Mouse (Mus musculus) CD4-positive helper T cell, adult 2 months (primary cell): ENCODE measurements around the gene Mcee.

Source experiments
- DNase-seq: peaks from one replicate; pipeline ENCODE4 v3.0.0-alpha.2; 2012; ENCODE audit warnings: low read depth, missing footprints, low spot score

Gene Mcee

DNA sequence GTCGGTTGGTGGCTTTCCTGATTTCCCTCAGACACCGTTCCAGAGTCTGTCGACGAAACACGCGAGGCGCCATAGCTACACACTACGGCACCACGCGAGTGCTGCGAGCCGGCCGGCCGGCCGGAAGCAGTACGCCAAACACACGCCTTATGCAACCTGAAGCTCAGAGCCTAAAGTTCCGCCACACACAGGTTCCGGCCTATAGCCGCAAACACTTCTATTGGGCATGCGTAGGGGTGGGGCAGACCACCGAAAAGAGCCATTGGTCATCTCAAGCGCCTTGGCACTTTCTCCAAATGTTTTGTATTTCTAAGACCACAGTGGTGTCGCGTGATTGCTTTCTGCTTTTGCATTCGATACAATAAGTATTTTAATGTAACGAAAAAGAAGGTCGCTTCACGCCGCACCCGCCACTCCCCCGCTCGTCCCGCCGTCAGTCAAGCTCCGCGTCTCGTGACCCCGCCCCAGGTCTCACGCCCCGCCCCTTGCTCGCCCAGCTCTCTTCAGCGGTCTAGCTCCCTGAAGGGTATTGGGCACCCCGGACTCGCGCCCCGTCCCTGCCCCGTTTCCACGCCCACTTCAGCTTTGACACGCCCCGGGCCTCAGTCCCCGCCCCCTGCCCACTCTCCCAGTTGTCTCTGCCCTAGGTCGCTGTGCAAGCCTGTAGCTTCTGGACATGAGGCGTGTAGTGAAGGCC lies at the start of gene Mcee, which contains the start of gene Mphosph10:
TSS of gene Mcee (plus strand) at position 486 of the 697 bp plus-strand sequence.
TSS of gene Mphosph10 (minus strand) at position 147 of the 697 bp plus-strand sequence.
- peak; percentile 97 for DNase-seq

DNA sequence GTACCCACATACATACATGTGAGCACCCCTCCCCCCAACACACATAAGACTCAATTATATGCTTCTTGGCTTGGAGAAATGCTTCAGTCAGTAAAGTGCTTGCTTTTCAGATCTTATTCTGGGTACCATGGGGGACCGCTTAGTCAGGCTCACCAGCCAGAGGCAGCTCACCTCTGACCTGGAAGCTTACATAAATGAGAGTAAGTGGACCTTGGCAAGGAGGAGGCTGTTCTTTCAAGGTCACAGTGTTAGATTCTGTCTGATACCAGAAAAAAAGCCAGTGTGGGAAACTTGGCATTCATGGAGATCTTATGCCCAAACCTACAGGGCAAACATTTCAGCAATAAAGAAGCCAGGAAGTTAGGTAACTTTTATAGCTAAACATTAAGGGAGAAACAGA lies 44.6 kb upstream of the Mcee start:
- no peak for DNase-seq

DNA sequence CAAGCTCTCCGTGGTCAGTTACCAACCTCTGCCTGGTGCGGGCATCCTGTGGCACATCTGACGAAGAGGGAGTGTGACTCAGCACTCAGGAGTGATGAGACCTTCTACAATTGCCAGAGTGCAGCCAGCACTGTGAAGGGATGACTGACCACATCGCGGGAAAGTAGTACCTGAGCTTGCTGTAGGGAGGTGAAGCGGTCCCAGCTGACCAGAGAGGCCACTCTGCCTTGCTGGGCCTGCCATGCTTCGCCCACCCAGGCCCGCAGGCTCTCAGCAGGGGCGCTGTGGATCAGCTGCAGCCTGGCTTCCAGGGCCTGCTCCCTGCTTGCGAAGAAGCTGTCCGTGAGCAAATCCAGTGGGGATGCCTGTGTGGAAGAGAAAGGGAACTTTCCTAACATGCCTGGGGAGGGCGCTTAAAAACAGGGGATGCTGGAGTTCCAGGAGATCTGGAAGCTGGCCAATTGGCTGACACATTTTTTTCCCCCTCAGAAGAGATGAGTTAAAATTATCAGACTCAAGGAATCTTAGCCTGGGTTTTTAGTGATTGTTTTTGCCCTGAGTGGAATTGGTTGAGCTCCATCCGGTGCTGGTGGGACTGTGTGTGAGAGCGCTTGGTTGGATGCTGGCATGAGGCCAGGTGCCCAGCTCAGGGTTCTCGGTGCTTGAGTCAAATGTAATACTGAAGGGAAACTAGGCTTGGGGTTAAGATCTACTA lies 43.1 kb upstream of the Mcee start:
- DNase-seq, result no peak

DNA sequence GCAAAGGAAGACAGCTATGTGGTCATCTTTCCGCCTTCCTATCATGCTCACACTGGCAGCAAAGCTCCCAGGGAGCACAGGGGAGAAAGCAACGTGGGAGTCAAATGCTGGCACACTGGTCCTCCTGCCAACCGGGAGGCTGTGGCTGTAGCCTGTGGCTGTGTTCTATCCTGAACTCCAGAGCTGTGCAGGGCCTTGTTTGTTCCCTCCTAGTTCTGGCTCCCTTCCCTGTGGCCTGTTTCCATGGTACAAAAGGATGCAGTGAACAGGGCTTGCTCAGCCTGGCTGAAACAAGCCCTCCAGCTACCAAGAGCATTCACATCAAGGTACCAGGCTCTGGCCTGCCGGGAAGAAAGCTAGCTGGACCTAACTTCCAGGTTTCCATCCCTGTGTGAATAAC lies 41.3 kb upstream of the Mcee start:
- no peak for DNase-seq

DNA sequence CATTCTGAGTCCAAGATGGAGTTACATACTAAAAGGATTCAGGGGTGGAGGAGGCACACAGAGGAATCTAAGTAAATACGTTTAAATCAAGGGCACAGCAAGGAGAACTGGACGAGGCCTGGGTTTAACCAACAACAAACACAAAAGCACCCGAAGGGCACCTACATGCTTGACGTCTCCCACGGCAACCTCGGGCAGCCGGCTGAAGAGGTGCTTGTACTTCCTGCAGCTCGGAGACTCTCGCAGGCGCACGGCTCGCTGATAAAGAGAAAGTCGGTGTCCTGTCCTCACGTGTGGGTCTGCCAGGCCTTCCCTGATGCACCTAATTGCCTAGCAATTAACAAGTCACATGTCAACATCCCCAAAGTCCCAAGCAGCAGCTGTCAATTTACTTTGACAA lies 38.2 kb upstream of the Mcee start:
- DNase-seq, result no peak

DNA sequence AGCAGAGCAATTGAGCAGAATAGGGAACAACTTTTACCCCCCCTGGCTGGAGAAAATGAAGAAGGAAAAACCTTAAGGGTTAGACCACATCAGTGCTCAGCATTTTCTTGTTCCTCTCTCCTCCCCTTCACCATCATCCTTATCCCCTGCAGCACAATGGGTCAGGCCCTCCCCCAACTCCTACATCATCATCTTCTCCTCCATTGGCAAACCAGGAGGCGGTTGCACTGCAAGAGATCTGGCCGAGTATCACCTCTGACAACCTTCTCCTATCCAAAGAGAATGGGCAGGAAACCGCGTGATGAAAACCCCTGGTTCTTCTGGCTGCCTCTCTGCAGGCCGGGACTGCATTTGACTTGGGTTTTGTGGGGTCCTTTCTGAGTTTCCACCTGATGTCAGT lies 35.7 kb upstream of the Mcee start:
- DNase-seq, result no peak

DNA sequence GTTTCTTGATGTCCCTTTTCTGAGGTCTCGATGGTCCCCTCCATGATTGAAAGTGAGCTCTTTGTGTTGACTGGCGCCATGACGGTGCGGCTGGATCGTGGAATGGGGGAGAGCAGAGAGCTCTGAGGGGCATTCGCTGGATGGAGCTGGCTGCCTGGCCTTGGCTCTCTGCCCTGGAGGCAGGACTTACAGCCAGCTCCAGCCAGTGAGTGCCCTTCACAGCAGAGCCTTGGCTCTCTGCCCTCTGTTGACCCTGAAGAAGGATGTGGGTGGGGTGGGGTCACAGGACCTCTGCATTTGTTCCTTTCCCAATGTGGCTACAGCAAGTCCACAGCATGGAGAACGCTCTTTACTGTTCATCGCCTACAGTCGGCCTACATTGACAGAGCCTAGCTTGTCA lies 35.0 kb upstream of the Mcee start:
- no peak for DNase-seq

DNA sequence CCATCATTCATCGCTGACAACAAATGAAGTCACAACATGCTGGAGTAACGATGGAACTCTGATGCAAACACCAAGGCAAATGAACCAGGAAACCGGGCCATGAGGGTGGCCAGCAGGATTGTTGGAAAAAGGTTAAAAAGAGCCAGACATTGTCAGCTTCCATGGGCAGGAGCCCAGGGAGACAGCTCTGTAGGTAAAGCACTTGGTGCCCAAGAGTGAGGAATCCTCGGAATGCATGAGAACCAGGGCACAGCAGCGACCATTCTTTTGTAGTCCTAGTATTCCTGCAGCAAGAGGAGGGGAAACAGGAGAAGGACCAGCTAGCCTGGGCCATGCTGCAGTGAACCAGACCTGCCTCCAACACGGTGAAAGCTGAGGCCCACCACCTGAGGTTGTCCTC lies 33.7 kb upstream of the Mcee start:
- DNase-seq, result no peak

DNA sequence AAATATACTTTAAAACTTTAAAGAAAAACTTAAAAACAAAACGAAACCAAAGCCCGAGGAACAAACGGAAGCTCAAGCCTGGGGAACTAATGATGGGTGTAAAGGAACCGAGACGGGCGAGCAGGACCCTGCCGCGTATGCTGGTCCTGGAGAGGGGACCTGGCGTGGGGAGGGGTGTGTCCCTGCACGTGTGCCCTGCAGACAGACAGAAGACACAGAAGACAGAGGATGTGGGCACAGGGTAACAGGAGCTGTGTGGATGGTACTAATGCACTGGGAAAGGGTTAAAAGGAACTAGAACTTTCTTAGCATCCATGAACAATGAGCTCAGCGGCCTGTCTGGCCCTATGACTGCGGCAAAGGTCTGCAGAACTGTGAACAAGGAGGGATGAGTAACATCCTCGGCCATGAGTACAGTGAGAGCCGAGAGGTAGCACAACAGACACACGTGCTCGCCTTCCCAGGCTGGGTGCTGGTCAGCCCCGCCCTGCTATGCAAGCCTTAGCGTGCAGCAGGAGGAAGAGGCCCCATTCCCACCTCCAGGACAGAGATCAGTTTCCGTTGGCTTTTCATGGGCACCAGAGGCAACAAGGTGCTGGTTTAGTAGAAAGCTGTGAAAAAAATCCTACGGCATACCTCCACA lies 32.3 kb upstream of the Mcee start:
- no peak for DNase-seq

DNA sequence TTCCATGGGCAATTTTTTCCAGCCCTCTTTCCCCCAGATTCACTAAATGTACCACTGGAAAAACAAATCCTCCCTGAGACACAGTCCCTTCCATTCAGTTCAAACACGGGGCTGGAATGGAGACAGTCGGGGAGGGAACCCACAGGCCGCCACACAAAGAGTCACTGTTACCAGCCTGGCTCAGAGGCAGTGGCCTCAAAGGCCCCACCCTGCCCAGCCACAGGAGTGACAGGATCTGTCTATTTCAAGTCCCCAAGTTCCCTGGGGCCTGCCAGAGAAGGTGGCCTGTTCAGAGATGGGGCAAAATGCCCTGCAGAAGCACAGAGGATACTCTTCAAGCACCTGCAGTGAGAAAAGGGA lies 31.8 kb upstream of the Mcee start:
- no peak for DNase-seq

DNA sequence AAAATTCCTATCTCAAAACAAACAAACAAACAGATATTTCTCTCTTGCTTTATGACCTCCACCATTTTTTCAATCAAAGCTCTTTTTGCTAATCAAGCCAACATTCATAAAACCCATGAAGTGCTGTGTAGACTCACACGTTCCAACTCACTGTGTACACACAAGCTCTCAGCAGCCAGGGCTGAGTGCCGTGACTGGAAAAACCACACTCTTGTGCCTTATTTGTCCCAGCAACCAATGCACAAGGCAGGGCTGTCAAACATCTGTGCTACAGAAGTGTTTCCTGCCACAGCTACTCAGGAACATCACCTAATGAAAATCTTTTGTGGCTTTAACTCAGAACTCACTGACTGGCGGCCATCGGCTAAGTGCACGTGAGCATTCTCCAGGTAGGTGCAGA lies 26.5 kb upstream of the Mcee start:
- DNase-seq, result no peak

DNA sequence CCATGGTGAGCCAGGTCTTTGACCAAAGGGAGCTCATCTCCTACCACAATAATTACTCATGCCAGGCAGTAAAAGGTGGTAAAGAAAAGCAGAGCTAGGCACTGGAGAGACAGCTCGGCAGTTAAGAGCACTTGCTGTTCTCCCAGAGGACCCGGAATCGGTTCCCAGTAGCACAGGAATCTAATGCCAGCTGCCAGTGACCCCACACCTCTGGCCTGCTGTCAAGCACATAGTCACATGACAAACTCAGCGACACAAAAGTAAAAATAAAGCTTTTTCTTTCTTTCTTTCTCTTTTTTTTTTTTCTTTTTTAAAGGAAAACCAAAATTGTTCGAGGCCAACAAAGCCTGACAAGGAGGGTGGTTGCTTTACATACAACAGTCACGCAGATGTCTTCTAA lies 22.6 kb upstream of the Mcee start:
- DNase-seq, result no peak

DNA sequence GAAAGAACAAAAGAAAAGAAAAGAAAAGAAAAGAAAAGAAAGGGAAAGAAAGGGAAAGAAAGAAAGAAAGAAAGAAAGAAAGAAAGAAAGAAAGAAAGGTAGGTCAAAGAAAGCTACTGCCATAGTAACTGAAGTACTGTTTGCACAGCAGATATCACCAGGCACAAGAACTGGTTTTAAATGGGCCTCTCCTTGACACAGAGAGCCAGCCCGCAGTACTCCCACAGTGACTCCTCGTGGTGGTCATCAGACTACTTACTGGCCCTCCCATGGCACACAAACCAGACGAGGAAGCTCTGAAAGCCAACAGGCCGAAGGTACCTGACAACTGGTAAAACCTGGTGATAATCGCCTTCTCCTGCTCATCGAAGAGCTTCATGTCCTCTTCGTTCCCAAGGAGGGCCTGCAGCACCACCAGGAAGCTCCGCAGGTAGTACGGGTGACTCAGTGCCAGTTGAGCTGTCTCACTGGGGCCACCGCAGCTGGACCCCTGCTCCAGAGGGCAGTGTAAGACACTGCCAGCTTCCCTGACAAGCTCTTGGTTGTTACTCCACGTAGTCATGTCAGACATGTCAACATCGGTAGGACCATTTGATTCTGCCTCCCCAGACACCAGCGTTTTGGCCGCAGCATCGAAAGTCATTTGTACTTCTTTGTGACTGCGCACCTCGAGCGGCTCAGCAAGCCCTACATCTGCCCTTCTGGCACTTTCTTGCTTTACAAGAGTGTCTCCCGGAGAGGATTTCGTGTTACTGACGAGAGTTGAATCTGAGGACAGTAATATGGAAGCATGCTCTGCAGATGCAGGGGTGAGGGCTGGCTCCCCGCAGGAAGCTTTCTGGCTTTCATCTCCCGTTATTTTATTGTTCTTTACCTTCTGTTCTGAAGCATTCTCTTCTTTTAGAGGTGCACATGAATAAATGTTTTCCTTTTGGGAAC lies 20.2 kb upstream of the Mcee start:
- DNase-seq, result no peak

DNA sequence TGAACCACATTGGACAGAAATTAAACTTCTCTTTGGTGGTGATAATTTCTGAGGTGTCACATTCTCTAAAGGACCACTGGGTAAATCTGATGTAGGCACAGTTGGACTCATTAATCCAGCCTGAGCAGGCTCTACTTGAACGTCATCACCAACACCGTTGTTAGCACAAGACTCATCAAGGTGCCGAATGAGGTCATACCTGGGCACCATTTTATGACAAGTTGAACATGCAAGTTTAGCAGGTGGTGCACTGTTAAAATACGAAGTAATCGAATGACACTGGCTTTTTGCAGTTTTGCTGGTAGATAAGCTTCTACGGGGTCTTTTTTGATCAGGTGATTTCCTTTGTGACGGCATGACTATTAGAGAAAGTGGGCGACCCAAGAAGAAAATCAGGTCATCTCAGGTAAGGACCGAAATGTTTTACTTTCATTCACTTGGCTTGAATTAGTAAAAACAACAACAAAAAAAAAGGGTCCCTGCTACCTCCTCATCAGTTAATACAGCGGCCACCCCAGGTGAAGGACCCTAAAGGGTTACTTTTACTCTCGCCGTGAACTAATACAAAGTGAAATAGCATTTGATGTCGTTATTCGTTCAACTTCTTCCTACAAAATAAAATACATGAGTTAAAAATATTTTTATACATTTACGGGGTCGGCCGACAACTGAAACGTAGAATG lies 19.1 kb upstream of the Mcee start:
- peak; percentile 54 for DNase-seq

DNA sequence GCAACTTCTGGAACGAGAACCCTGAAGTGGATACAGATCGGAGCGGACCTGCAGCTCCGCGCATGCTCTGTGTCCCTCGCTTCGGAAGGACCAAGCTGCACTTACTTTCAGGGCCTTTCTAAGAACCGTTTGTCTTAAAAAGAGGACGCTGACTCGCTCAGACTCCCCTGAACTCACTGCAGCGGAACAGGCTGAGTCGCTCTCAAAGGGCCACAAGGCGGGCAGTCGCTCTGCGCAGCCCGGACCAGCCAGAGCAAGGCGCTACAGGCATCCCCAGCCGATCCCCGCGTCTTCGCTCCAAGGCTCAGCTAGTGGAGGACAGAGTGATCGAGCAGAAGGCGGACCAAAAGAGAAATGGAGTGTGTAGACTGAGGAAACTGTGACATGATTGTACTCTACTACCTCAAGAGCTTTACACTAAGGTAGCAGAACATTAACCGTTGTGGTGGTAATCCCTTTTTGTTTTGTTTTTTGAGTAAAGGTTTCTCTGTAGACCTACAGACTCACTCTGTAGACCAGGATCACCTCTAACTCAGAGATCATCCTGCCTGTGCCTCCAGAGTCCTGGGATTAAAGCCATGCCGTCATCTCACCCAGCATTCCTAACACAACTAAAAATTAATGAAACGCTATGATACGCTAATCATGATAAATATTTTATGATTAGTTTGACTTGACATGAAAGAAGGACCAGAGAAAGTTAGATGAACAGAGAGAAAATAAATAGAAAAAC lies 18.4 kb upstream of the Mcee start, which contains the start of gene Fan1:
TSS of gene Fan1 (minus strand) at position 266 of the 733 bp plus-strand sequence.
- peak; percentile 89 for DNase-seq

DNA sequence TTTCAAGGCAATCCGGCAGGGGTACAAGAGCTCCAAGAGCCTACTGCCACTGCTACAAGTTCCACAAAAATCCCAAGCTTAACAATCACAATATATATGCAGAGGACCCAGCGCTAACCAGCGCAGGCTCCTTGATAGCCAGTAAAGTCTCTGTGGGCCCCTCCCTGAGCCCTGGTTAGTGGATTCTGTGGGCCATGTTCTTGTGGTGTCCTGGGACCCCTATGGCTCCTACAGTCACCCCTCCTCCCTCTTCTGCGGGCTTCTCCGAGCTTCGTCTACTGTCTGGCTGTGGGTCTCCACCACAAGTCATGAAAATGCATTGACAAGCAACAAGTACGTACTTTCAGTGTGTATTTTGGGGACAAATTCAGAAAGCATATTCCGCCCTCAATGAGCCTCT lies 928 bp upstream of the Mcee start:
- no peak for DNase-seq

DNA sequence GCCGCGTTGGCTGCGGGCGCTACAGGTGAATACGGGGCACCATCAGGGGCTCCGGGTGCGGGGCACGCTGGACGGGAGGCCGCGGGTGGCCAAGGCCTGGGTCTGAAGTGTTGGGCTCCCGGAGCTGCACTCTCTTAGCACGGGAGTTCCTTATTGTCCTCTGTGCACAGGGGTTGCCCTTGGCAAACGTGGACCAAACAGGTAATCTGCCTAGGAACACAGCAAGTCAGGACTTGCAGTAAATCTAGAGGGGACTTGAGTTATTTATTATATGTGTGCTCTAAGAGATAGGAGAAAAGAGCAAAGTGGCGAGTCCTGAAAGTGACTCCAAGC lies 378 bp downstream of the Mcee start:
- DNase-seq, result no peak

DNA sequence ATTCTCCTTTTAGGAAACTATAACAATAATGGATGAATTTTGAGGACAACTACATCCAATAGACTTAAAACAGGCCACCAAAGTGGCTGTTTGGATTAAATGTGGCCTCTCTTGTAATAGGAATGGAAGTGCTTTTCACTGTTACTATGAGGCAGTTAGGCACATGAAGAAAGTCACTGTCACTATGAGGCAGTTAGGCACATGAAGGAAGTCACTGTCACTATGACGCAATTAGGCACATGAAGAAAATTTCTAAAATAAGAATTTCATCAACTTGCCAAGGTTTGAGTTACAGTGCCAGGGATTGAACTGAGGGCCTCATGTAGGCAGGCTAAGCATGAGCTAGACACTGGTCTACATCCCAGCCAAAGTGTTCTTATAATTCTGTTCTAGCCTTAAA lies 8.3 kb downstream of the Mcee start:
- no peak for DNase-seq

DNA sequence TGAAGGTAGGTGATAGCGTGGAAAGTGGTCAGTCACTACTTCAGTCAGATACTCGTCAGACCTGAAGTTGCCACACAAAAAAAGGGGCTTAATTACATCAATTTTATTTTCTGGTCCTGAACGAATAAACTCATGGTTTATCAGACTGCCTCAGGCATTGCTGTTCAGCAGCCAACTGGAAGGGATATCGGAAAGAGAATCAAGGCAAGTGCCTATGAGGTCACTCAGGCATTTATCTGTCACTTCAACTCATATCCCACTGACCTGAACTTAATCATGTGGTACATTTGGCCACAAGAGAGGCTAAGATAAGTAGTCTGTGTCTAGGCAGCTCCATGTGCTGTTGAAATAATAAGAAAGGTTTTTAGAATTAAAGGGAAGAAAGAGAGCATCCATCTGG lies 10.0 kb downstream of the Mcee start:
- DNase-seq, result no peak

DNA sequence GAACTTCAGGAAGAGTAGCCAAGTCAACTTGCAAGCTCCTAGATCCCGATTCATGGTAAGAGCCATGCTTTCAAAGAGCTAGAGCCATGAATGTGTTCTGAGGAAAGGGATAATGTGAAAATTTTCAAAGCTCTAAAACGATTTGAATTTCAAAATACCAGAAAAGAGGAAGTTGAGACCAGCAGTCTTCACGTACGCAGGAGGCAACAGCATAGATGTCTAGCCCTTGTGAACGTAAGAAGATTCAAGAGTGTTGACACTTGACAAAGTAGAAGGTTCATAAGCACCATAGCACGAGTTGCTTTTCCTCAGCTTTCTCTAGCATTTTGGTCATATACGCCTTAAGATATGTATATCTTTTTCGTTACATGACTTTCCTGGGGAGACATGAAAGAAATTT lies 11.6 kb downstream of the Mcee start:
- DNase-seq, result no peak

DNA sequence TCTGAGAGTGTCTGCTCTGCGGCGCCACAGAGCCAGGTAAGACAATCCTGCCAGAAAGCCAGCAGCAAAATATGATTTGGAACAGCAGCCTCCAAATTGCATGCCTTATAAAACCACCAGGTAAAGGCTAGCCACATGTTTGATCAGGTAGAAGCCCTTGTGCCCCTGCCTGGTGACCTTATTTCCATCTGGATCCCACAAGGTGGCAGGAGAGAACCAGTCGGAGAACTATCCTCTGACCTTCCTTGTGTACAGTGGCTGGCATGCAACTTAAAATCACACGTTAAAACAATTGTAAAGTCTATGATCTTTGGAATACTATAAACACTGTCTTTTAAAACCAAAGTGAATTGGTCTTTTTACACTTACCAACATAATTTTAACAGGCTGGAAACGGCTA lies 32.5 kb downstream of the Mcee start:
- DNase-seq, result no peak
